In the genomic region with DNA sequence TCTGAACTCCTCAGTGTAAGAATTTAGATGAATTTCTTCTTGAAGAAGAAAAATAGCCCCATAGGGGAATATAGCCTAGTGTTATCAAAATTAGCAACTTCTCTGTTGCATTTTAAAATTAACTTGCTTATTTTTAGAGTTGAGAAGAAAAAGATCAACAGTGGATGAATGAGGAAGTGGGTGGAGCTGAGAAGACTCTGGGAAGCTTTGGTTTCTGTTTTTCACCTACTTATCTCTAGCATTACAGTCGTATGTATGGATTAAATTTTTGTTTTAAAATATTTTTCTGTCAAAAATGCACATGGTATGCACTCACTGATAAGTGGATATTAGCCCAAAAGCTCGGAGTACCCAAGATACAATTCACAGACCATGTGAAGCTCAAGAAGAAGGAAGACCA, we compare ENCODE assay signal across 14 mouse cellular contexts.
"Had no signal": no experiment of that assay in that cellular context is flagged by ENCODE, and none has a peak within 500 bp of the region (broad histone marks: within the 10 kb centered on the region; RNA-seq: fewer than 3 reads in every experiment).

No protein-coding gene starts in this region.

- H3K4me1 ChIP-seq: neural tube, embryonic 12.5 days; stomach, embryonic 15.5 days had no signal

- H3K27ac ChIP-seq: midbrain, embryonic 13.5 days; neural tube, embryonic 12.5 days; stomach, embryonic 15.5 days; stomach, postnatal 0 days had no signal

- DNase-seq: lung, adult 18-20 months; lung, embryonic 14.5 days; lung, postnatal 10 days; lung, postnatal 4 days; right cerebral cortex, postnatal 14 days; thymus, adult 2 months; thymus, postnatal 25 days; thymus, postnatal 4 days had no signal

- H3K36me3 ChIP-seq: midbrain, embryonic 13.5 days; neural tube, embryonic 12.5 days; stomach, embryonic 15.5 days had no signal

- ATAC-seq: midbrain, embryonic 13.5 days had no signal

- H3K27me3 ChIP-seq: midbrain, embryonic 13.5 days; neural tube, embryonic 12.5 days; stomach, embryonic 15.5 days had no signal

- H3K9me3 ChIP-seq: megakaryocyte, embryonic 14.5 days; midbrain, embryonic 13.5 days; neural tube, embryonic 12.5 days; stomach, embryonic 15.5 days had no signal

- H3K4me2 ChIP-seq: lung, embryonic 14.5 days; midbrain, embryonic 11.5 days; midbrain, embryonic 13.5 days; neural tube, embryonic 12.5 days; stomach, embryonic 15.5 days had no signal

- H3K4me3 ChIP-seq: megakaryocyte, embryonic 14.5 days; midbrain, embryonic 13.5 days; neural tube, embryonic 12.5 days; stomach, embryonic 15.5 days had no signal

- H3K9ac ChIP-seq: lung, embryonic 14.5 days; midbrain, embryonic 13.5 days; neural tube, embryonic 12.5 days; stomach, embryonic 15.5 days had no signal
